Mouse (Mus musculus): Measurements from ENCODE around the gene Mavs. TPM values are rescaled to one million over a fixed set of nuclear protein-coding genes. Genes with fewer than 3 reads are reported as not detected.

Gene Mavs
- 40.5 TPM for polyA plus RNA-seq (2017; shearing (Covaris generic))

GRCm38 (mm10) chr2:131233307-131234126 lies at the start of gene Mavs:
TSS of gene Mavs (plus strand) at chr2:131234063.

DNA sequence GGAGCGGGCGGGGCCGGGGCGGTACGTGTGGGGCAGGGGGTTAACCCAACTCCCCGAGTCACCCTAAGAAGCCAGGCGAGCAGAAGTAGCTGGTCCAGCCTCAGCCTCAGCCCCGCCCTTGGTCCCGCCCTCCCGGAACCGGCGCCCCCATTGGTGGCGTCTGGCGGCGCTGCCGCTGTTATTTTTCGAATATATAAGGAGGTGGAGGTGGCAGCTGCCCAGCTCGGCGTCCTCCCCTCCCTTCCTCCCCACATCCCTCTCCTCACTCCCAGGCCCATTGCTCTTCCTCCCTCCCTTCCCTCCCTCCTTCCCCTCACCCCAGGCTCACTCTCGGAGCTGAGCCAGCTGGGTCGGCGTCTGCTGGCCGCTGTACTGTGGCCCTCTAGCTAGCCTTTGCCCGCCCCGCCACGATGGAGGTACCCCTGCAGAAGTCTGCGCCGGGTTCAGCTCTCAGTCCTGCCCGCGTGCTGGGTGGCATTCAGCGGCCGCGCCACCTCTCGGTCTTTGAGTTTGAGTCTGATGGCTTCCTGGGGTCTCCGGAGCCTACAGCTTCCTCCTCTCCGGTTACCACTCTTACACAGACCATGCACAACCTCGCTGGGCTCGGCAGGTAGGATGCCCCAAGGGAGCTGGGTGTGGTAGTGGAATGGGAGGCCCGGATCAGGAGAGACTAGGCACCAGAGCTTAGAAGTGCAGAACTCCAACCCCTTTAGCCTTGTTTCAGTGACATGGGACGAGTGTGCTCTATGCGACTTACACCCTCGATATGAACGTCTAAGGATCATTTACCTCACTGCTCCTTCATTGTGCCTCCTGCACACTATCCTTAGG lies 46.9 kb upstream of the Mavs start, which contains the start of the genes Cdc25b and Spef1:
Cdc25b (plus strand) TSS at position 179 of the 831 bp plus-strand sequence.
Spef1 (minus strand) TSS at position 512 of the 831 bp plus-strand sequence.

DNA sequence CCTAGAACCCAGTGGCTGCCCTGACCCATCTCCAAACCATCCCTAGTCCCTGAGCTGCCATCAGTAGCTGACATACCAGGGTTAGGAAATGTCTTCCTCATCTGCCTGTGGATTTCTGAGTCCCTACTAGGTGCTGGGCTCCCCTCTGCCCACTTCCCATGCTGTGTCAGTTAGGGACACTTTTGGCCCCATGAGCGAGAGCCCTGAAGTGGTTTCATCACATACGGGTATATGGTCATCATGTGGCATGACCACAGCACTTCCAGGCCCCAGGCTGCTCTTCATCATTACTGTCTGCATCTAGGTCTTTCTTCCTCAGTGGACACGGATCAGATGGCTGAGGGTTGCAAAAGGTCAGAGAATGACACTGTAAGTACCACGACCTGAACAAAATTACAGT lies 27.1 kb upstream of the Mavs start, which contains the start of gene Ap5s1:
Ap5s1 (plus strand) TSS at position 301 of the 400 bp plus-strand sequence.

DNA sequence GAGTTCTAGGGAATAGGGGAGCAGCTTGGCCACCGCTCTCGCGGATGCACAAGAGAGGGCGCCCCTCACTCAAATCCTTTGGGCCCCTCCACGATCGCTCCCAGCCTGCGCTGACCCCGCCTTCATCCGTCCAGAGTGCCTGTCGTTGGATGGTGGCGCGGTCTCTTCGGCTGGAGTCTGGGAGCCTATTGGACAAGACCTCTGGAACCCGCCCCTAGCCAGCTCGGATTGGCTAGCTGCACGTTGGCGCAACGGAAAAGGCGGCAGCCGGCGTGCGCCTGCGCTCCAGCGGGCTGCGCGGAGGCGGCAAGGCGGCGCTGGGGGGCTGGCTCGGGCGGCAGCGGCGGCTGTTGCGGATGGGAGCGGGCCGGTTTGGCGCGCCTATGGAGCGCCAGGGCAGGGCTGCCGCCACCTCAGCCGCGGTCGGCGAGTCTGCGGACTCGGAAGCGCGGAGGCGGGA lies 28.4 kb downstream of the Mavs start, which contains the start of gene Pank2:
Pank2 (plus strand) TSS at position 283 of the 460 bp plus-strand sequence.

Other genes with a start within 250 kb of the Mavs start
- not detected for gene Gfra4, start 191.0 kb upstream of the Mavs start, polyA plus RNA-seq (2017; shearing (Covaris generic))
- gene Adam33, start 170.2 kb upstream of the Mavs start, polyA plus RNA-seq (2017; shearing (Covaris generic)): 0.69 TPM
- 0.18 TPM for gene Siglec1, start 147.3 kb upstream of the Mavs start, polyA plus RNA-seq (2017; shearing (Covaris generic))
- 0.22 TPM for gene Hspa12b, start 106.8 kb upstream of the Mavs start, polyA plus RNA-seq (2017; shearing (Covaris generic))
- not detected for gene Gm11037, start 100.6 kb upstream of the Mavs start, polyA plus RNA-seq (2017; shearing (Covaris generic))
- gene 1700037H04Rik, start 74.0 kb upstream of the Mavs start, polyA plus RNA-seq (2017; shearing (Covaris generic)): 51.6 TPM
- gene Cenpb, start 54.0 kb upstream of the Mavs start, polyA plus RNA-seq (2017; shearing (Covaris generic)): 3.1 TPM
- gene Cdc25b, start 47.1 kb upstream of the Mavs start, polyA plus RNA-seq (2017; shearing (Covaris generic)): 106 TPM
- not detected for gene Spef1, start 46.8 kb upstream of the Mavs start, polyA plus RNA-seq (2017; shearing (Covaris generic))
- 28.2 TPM for gene Ap5s1, start 27.0 kb upstream of the Mavs start, polyA plus RNA-seq (2017; shearing (Covaris generic))
- 12.1 TPM for gene Pank2, start 28.4 kb downstream of the Mavs start, polyA plus RNA-seq (2017; shearing (Covaris generic))
- gene Rnf24, start 118.8 kb downstream of the Mavs start, polyA plus RNA-seq (2017; shearing (Covaris generic)): 1.7 TPM